Mouse (Mus musculus) testis, postnatal 10 days (tissue): ENCODE data around the gene Inka2.

Experiments used
- DNase-seq: peaks from one replicate; pipeline ENCODE4 v3.0.0; 2021; ENCODE audit warnings: low spot score

The Inka2 gene

DNA sequence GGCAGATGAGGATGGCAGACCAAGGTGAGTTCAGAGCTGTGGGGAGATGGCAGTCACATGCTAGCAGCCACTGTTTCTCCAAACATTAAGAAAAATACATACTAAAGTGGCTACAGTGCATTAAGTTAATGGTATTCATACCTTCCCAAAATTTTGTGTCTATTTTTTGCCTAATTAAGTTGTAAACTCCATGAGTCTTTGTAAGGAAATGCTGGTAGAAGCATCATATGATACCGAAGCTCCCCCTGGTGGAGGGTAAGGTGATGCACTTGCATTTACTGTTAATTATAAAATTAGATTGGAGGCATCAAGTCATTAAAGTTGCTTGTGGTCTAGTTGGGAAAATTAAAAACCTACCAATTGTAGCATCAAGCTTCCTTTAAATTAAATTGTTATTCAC is 21.6 kb downstream of the Inka2 start:
- peak; percentile 74 for DNase-seq

DNA sequence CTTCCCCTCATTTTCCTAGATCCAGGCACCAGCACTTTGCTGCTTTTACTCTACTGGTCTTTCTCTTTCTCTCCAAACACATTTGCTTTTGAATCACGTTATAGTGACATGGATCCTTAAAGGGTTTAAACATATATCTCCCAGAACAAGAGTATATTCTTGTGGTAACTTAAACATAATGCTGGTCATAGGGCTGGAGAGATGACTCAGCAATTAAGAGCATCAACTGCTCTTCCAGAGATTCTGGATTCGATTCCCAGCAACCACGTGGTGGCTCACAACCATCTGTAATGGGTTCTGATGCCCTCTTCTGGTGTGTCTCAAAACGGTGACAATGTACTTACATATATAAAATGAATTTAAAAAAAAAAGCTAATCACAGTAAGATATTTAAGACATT is 28.0 kb downstream of the Inka2 start:
- no peak for DNase-seq

DNA sequence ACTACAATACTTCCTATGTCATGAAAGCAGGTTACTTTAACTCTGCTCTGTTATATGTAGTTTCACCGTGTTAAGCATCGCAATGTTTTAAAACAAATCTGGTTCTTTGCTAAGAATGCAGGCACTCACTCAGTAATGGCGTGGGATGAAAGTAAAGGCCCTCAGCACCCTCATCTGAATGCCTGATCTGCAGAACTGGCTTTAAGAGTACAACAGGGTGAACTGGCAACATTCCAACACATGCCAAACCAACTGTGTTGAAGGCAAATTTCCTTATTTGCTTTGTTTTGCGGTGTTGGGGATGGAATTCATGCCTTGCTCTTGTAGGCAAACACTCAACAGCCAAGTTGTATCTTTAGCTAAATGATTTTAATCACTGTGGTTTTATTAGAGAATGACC is 29.1 kb downstream of the Inka2 start:
- DNase-seq: no peak

DNA sequence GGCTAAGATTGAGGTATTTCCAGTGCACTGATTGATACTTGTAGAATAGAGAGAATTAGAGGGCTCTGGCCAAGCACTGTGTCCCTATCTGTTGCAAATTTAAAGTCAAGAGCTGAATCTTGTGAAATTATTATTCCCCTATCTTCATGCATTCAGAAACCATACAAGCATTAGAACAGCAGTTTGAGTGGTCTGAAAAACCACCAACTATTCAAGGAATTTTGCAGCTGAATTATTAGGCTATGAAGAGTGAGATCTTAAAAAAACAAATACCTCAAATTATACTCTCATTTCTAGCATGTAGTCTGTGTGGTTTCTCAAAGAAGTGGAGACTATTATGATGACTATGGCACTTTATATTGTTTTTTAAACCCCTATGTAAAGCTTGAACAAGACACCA is 30.9 kb downstream of the Inka2 start:
- no peak for DNase-seq

DNA sequence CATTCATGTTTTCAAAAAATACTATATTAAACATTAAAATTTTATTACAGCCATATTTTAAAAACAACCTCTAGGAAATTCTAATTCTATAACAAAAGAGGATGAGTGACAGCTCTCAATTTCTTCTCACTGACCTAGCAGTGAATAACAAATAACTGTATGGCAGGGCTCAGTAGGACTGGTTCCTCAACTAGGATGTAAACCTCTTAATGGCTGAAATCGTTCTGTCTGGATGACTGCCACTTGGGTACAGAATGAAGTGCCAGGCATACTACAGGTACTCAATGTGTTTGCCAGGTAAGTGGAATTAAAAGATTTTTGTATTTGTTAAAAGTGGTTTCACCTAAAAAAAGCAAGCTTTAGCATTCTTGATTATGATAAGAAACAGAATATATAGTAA is 31.7 kb downstream of the Inka2 start:
- DNase-seq: no peak

DNA sequence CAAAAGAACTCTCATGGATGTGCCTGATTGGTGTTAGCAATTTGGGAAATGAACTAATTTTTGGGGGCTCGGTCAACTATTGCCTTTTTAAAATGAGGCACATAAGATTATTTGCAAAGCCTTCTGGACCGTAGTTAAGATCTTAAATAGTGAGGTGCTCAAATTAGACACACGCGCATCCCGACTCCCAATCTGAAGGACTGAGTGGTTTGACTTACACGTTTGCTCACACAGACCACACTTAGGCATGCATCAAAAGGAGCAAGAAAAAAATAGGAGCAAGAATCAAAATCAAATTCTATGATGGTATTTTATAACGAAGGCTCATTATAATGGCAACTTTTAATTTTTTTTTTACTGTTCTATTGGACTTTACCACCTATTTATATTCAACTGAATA is 32.7 kb downstream of the Inka2 start:
- no peak for DNase-seq

DNA sequence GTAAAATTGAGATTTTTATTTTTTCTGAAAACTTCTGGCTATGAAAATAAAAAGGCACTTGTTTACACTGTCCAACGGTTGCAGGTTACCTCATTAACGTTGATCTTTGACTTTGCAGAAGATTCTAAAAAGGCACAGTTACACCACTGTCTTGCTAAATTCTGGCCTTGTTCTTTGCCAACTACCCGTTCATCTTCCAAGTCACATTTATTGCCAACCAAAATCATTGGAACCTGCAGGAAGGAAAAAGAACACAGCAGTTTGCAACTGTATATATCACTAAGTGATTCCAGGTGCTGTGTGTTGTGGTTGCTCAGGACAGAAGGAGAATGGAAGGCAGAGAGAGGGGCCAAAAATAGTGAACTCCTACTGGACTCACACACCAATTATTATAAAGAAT is 33.3 kb downstream of the Inka2 start:
- no peak for DNase-seq

DNA sequence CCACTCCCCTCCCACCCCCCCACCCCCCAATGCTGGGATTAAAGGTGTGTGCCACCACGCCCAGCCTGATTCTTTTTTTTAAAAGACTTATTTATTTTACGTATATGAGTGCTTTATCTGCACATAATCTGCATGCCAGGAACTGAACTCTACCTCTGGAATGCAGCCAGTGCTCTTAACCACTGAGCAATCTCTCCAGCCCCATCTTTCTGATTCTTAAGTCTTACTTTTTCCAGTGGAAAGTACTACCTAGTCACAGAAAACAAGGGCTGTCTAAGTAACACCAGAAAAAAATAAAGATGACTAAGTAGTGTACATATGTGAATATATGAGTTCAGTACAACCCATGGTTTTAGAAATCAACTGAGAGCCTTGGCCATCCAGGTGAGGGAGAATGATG is 42.1 kb downstream of the Inka2 start:
- no peak for DNase-seq

DNA sequence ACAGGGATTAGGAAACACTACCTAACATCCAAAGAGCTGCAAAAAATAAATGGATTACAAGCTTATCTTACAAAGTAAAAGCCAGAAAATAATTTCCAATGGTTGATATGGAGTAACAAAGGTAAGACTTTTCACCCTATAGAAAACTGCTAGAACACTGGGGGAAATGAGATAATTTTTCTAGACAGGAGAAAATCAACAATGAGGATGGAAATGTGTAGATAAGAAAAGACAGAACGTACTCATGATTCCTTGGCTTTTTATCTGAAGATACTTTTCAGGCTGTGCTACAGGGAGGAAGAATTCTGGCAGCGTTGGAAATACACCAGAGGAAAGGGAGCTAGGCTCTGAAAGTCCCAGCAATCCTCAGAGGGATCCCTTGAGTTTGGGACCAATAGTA is 46.4 kb downstream of the Inka2 start:
- DNase-seq: no peak

DNA sequence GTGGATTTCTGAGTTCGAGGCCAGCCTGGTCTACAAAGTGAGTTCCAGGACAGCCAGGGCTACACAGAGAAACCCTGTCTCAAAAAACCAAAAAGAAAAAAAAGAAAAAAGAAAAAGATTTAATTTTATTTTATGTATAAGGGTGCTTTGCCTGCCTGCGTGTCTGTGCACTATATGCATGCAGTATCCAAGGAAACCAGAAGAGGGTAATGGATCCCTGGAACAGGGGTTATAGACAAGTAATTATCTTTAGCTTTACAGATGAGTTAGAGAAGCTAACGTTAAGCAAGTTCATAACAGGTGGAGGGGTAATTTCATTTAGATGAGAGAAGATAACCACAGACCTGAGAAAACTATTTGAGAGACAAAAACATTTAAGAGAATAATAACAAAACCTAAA is 49.8 kb downstream of the Inka2 start:
- no peak for DNase-seq

DNA sequence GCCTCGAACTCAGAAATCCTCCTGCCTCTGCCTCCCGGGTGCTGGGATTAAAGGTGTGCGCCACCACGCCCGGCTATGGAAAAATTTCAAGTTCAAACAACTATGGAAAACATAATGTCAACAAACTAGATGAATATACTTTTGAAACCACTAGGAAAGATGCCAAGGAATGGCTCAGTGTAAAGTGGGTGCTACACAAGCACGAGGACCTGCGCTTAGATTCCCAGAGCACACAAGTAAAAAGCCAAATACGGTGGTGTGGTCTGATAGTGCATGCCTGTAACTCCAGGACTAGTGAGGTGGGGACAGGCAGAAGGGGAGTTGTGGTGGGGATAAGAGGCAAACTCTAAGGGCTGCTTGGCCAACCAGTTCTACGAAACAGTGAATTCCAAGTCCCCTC is 50.7 kb downstream of the Inka2 start:
- no peak for DNase-seq

DNA sequence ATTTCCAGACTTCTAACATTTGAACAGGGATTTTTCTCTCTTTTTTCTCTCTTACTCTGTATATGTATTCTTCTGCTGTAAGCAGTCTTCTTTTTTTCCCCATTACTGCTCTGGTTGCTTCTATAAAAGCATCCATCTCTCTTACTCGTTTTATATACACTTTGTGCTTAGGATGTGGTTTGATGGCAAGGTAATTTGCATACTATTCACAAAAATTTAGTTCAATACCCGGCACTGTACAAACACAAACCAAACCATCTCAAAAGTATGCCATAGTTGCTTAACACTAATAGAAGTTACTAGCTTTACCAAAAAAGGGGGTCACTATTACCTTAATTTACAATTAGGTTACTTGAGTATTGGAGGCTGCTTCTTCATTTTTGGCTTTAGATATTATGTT is 52.1 kb downstream of the Inka2 start:
- DNase-seq: no peak

DNA sequence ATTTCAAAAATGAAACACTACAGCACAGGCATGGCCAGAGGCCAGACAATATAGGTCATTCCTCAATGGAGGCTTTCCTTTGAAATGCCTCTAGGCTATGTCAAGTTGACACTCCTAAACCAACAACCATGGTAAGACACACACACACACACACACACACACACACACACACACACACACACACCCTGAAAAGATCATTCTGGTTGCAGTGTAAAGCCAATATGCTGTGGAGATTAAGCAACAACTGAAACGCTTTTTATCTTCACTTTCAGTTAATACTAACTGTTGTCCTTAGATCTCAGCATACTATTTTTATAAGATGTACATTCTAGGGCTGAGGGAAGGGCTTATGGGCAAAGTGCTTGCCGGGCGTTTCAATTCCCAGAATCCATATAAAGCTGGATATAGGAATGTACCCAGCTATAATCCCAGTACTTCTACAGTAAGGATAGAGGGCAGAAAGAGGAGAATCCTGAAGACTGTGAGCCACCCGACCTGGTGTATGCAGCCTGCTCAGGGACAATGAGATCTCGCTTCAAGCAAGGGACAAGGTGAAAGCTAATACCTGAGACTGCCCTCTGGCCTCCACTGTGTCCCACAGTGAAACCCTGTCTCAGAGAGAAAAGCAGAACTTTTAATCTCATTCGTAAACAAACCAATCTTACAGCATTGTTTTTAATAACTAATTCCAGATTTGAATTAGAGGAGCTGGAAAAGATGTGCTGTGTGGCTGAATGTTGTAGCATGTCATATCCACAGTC is 53.1 kb downstream of the Inka2 start:
- DNase-seq: no peak

DNA sequence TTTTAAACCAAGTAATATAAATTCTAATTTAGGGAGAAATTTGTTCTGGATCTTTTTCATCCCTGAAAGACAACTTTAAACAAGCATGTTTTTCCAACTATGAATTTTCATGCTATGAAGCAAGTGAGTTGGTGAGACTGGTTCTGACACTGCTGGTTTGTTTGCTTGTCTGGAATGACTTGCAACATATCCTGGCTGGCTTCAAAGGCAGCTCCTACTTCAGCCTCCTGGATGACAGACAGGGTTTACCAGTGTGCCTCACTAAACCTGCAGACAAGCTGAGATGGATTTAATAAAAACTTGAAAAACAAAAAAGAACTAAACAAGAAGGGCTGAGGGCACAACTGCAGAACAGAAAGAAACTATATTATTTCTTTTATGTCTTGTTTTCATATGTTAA is 53.7 kb downstream of the Inka2 start:
- no peak for DNase-seq

DNA sequence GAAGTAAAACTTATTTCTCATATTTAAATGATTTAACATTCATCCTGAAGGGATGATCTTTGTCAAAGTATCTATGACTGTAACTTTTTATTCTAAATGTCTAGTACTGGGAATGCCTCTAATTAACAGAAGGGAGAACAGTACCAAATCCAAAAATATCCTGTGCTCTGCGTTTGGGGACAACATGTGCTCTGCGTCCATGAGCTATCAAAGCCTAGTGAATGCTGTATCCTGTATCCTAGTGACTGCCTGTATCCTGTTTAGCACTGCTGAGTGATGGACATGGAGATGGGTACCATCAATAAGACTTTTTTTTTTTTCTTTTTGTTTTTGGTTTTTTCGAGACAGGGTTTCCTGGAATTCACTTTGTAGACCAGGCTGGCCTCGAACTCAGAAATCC is 54.3 kb downstream of the Inka2 start:
- DNase-seq: no peak

DNA sequence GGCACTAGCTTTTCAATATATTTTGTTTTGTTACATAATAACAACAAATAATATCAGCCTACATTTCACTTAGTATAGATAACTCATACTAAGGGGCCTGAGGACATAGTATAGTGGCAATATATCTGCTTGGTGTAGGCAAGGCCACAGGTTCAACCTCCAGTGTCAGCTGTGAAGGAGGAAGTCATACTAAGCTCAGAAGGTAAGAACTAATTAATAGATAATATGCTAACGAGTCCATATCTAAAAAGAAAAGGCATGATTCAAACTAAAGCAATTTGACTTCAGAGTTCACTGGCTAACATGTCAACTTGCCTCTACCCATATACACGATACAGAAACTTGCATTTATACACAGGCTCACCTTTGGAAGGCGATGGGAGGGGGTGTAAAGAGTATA is 55.7 kb downstream of the Inka2 start:
- no peak for DNase-seq

DNA sequence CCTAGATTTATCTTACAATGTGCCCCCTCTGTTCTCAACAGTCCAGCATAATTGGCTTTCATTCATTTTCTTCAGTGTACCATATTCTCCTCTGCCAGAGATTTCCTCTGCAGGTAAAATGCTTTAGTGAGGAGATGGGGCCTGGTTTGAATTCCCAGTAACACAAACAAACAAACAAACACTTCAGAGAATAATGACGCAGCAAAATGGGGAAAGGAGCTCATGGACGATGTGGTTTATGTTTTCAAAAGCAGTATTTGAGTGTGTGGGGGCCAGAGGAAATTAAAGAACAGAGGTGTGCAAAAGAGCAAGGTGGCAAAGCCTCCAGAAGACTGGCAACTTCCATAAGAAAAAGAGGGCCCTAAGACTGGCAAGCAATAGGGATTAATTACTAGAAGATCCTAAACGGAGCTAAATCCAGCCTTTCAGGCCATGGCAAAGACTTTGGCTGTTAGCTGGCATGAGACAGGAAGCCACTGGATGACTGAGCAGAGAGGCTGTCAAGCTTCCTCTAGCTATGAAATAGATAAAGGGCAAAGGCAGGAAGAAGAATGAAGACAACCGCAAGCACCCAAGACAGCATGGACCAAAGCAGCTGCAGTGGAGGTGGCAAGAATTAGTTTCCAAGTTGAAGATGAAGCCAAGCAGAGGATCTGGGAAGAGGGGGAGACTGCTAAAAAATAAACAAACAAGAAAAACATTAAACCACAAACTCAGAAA is 58.9 kb downstream of the Inka2 start:
- no peak for DNase-seq

DNA sequence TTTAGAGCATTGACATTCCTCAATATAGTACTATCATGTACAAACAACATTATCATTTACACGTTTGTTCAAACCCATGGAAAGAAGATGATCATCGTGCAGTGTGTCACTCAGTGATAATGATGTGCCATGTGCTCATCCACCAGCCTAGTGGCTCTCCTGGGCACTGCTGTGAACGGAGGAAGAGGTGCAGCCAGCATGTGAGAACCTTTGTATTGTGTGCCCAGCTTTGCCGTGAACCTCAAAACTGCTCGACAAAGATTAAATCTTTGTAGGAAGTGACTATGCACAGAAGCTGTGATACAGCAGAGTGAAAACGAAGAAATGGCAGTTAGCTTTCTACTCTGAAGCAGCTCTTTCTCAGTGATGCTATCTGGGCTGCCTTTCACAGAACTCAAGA is 64.1 kb downstream of the Inka2 start:
- DNase-seq: no peak

DNA sequence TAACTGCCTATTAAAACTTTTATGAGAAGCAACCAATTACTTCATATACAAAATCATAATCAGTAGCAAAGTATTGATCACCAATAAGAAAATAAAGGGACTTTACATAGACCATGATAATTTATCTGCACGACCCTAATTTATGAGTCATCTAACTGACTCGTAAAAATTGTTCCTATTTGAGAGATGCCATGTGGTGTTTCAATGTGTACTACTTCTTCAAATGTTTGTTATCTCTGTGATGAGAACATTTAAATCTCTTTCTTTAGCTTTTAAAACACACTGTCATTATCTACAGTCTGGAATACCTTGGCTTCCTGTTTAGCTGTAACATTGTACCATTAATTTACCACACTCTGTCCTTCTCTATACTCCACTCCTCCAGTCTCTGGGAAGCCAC is 65.0 kb downstream of the Inka2 start:
- no peak for DNase-seq
